Mouse (Mus musculus): ENCODE data around the gene Klkb1.

- no peak for TF ChIP-seq CTCF (IDR thresholded peaks at IDR 0.05; ENCODE audit: control insufficient read depth, insufficient read depth, insufficient read length)
- TF ChIP-seq MYOD1 (IDR thresholded peaks at IDR 0.05; ENCODE audit: control insufficient read depth, insufficient read length, low read depth) = no peak
Observed at GRCm38 (mm10) chr8:45281630-45282029, 13.0 kb downstream of the Klkb1 start.
